25 mouse cellular contexts compared by ENCODE assay signal in the genomic region with DNA sequence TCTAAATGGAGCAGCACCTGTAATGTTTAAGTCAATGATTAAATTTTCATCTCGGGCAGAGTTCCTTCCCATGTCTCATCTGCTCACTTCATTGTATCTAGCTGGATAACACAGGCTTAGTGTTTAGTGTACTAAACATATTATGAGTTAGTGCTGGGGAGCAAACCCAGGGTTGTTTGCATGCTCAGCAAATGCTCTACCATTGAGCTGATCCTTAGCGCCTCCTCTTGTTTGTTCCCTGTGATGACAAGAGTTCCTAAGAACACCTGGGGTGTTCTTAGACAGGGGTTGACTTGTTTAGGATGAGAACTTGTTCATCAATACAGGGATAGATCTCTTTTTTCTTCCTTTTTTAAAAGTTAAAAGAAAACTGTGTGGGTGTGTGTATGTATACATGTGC. TPM values are rescaled to one million over a fixed set of nuclear protein-coding genes. Genes with fewer than 3 reads are reported as not detected.
DNase-seq lines count a peak whose midpoint lies in the region; ATAC-seq and TF ChIP-seq lines count a peak whose summit lies in the region.
"Had no signal": no experiment of that assay in that cellular context is flagged by ENCODE, and none has a peak within 500 bp of the region (broad histone marks: within the 10 kb centered on the region; RNA-seq: fewer than 3 reads in every experiment).

No protein-coding gene starts in this region.

- H3K4me1 ChIP-seq in liver, postnatal 0 days (ENCODE audit: insufficient read depth) = peaks cover 12% of the 10 kb centered on the region
- H3K4me1 ChIP-seq in ES-Bruce4 (ENCODE audit: control insufficient read depth, insufficient read depth, low read length) (peaks cover 2% of the 10 kb centered on the region), ES-E14 (ENCODE audit: control insufficient read depth in 2 of 2, insufficient read depth in 2 of 2, low read length in 2 of 2, poor library complexity in 1 of 2) (peaks cover 0 to 4% of the 10 kb centered on the region in 2 experiments; a peak in 3 of 4 replicates)

- 0 out of 2 replicates have a peak, but pooled peaks have one; percentile 1 for TF ChIP-seq CTCF in liver, postnatal 0 days (IDR thresholded peaks at IDR 0.05; ENCODE audit: low read depth)
- no peak for TF ChIP-seq CTCF in ES-Bruce4 (IDR thresholded peaks at IDR 0.05; ENCODE audit: low read depth, low read length)

- ATAC-seq in liver, postnatal 0 days = no peak
- no peak for ATAC-seq in CD4-positive, CD25-positive, alpha-beta regulatory T cell, adult 4 months
- ATAC-seq: activated CD4-positive, CD25-positive, alpha-beta regulatory T cell, adult 4 months; forebrain, embryonic 14.5 days; forebrain, embryonic 16.5 days; Patski had no signal

- H3K9ac ChIP-seq in liver, postnatal 0 days (replicated peaks) = no peak overlapping the region
- H3K9ac ChIP-seq in ES-Bruce4 (ENCODE audit: low read depth, poor library complexity, severe bottlenecking) = peak overlapping the region; percentile 56; the same call in 1 of the 2 replicates
- no peak overlapping the region for H3K9ac ChIP-seq in ES-E14 (ENCODE audit: insufficient read depth, low read depth, low read length, poor library complexity, severe bottlenecking)
- H3K9ac ChIP-seq: embryonic facial prominence, embryonic 13.5 days; embryonic facial prominence, embryonic 15.5 days; forebrain, embryonic 12.5 days had no signal

- DNase-seq in liver, postnatal 0 days = no peak
- DNase-seq in liver (no peak), ES-E14 (ENCODE audit: low read depth, low spot score) (no peak), ZHBTc4 (ENCODE audit: low read depth, low spot score) (peak; percentile 28)
- no peak for DNase-seq in heart, adult 11 months
- DNase-seq in left cerebral cortex, adult 8-10 months (ENCODE audit: low spot score in 2 of 2) = no peak
- DNase-seq: adrenal gland, adult 8-10 months; adrenal gland, postnatal 14 days; adrenal gland, postnatal 36 days; cerebellum, adult 2 months; cerebellum, postnatal 10 days; cerebellum, postnatal 25 days; embryo, embryonic 11 days had no signal

- H3K4me2 ChIP-seq in liver, postnatal 0 days (ENCODE audit: low read depth, low read length) = no peak overlapping the region
- H3K4me2 ChIP-seq: embryonic facial prominence, embryonic 13.5 days; embryonic facial prominence, embryonic 15.5 days; forebrain, embryonic 12.5 days had no signal

- no peaks in the 10 kb centered on the region for H3K9me3 ChIP-seq in liver, postnatal 0 days (ENCODE audit: low read length)
- no peaks in the 10 kb centered on the region for H3K9me3 ChIP-seq in ES-Bruce4 (replicated peaks; ENCODE audit: control insufficient read depth, insufficient read depth, low read length, poor library complexity, severe bottlenecking)
- H3K9me3 ChIP-seq in ES-E14 (ENCODE audit: control insufficient read depth, insufficient read depth, low read depth, low read length) = no peaks in the 10 kb centered on the region
- H3K9me3 ChIP-seq: embryonic facial prominence, embryonic 13.5 days; embryonic facial prominence, embryonic 15.5 days; forebrain, embryonic 10.5 days; forebrain, embryonic 12.5 days; G1E had no signal

- no peak for TF ChIP-seq POLR2A in ES-Bruce4 (IDR thresholded peaks at IDR 0.05; ENCODE audit: insufficient read depth, low read length)

- H3K4me3 ChIP-seq in liver, postnatal 0 days (ENCODE audit: low read depth, low read length) = no peak overlapping the region
- H3K4me3 ChIP-seq in ES-Bruce4 (ENCODE audit: low read depth, low read length) = no peak overlapping the region
- peak overlapping the region in 1 of 2 experiments; percentile 6; a peak in 1 of 4 replicates for H3K4me3 ChIP-seq in ES-E14 (ENCODE audit: insufficient read depth in 1 of 2, low read depth in 1 of 2, low read length in 2 of 2, poor library complexity in 1 of 2, severe bottlenecking in 1 of 2)
- H3K4me3 ChIP-seq: embryonic facial prominence, embryonic 13.5 days; embryonic facial prominence, embryonic 15.5 days; erythroblast, embryonic 14.5 days; forebrain, embryonic 10.5 days; forebrain, embryonic 12.5 days had no signal

- no peak for TF ChIP-seq EP300 in liver, postnatal 0 days (IDR thresholded peaks at IDR 0.05; ENCODE audit: low read depth)
- TF ChIP-seq EP300 in ES-Bruce4 (IDR thresholded peaks at IDR 0.05; ENCODE audit: insufficient read depth, low read depth, low read length) = no peak

- H3K36me3 ChIP-seq in liver, postnatal 0 days (replicated peaks; ENCODE audit: insufficient read depth, low read length) = no peaks in the 10 kb centered on the region
- H3K36me3 ChIP-seq in ES-Bruce4 (ENCODE audit: control insufficient read depth, insufficient read depth, low read length, poor library complexity, severe bottlenecking) (no peaks in the 10 kb centered on the region; the same call in 1 of the 2 replicates), ES-E14 (ENCODE audit: control insufficient read depth, insufficient read depth, low read length, poor library complexity, severe bottlenecking) (no peaks in the 10 kb centered on the region; the same call in 1 of the 2 replicates)
- H3K36me3 ChIP-seq: embryonic facial prominence, embryonic 13.5 days; embryonic facial prominence, embryonic 15.5 days; forebrain, embryonic 10.5 days; forebrain, embryonic 12.5 days had no signal

- in situ Hi-C loops in ES-E14 (cut with MboI; ENCODE audit: low sequenced_read_pairs in 2 of 2, unreplicated experiment in 2 of 2) = no loop called here

- 82% methylated on average over 2 of the region's 2 CpGs for WGBS in liver, postnatal 0 days (ENCODE audit: insufficient replicate concordance)

- H3K27me3 ChIP-seq in liver, postnatal 0 days (ENCODE audit: insufficient read depth, low read length) = no peaks in the 10 kb centered on the region
- H3K27me3 ChIP-seq in ES-Bruce4 (ENCODE audit: control insufficient read depth, insufficient read depth, low read length, poor library complexity, severe bottlenecking) = no peaks in the 10 kb centered on the region
- H3K27me3 ChIP-seq: embryonic facial prominence, embryonic 13.5 days; embryonic facial prominence, embryonic 15.5 days; forebrain, embryonic 12.5 days had no signal

- no peak overlapping the region for H3K27ac ChIP-seq in liver, postnatal 0 days (ENCODE audit: low read depth)
- H3K27ac ChIP-seq in ES-Bruce4 (ENCODE audit: insufficient read depth, low read length) (no peak overlapping the region), ES-E14 (ENCODE audit: insufficient read depth, low read depth, low read length, poor library complexity, severe bottlenecking) (no peak overlapping the region)
- H3K27ac ChIP-seq: embryonic facial prominence, embryonic 13.5 days; embryonic facial prominence, embryonic 15.5 days; forebrain, embryonic 10.5 days; forebrain, embryonic 12.5 days had no signal

TF ChIP-seq in ES-E14, 5 proteins besides CTCF, POLR2A, EP300 and RAD21:
- TF ChIP-seq MAFK (IDR thresholded peaks at IDR 0.05; ENCODE audit: insufficient read depth, low read depth, low read length) (peak; percentile 63; the same call in 1 of the 2 replicates), HCFC1 (IDR thresholded peaks at IDR 0.05; ENCODE audit: borderline replicate concordance, insufficient read depth, low read length) (no peak)

RNA-seq across cellular contexts. Expression of a gene that starts 2.3 kb away (rescaled TPM):
- 2.8 and 3.3 TPM in 2 replicates for polyA plus RNA-seq in liver, postnatal 0 days (2015; fragmentation: Nextera tagmentation; extraction: Ambion mirVana)
- polyA plus RNA-seq in ES-Bruce4 (2011; ENCODE audit: insufficient read depth, insufficient read length, low read depth, missing spikeins) = 44.4 and 47.9 TPM in 2 replicates
- 14.6 and 18.6 TPM in 2 replicates for total RNA-seq in ES-E14 (2012; rRNA removed)
- 10 to 100 TPM; 18.5 to 20.8 TPM for polyA plus RNA-seq in CD4-positive, CD25-positive, alpha-beta regulatory T cell, adult 4 months (2017; shearing (Covaris generic))
- total RNA-seq in left cerebral cortex, adult 8-10 months (2022) = 10 to 100 TPM; 38.0 to 46.0 (median 38.7) TPM

RNA-seq across cellular contexts. Expression of a gene that starts 6.4 kb away (rescaled TPM):
- 5.3 TPM in 2 replicates for polyA plus RNA-seq in liver, postnatal 0 days (2015; fragmentation: Nextera tagmentation; extraction: Ambion mirVana)
- 13.9 and 17.0 TPM in 2 replicates for polyA plus RNA-seq in ES-Bruce4 (2011; ENCODE audit: insufficient read depth, insufficient read length, low read depth, missing spikeins)
- total RNA-seq in ES-E14 (2012; rRNA removed) = 12.0 and 28.1 TPM in 2 replicates
- under 1 TPM in 1 of 2 experiments, not detected in 1; 0.05 TPM for polyA plus RNA-seq in CD4-positive, CD25-positive, alpha-beta regulatory T cell, adult 4 months (2017; shearing (Covaris generic))
- 10 to 100 TPM in 3 of 4 experiments, 1 to 10 TPM in 1; 8.4 to 14.5 (median 11.0) TPM for total RNA-seq in left cerebral cortex, adult 8-10 months (2022)
- polyA plus RNA-seq: erythroblast, embryonic 14.5 days; G1E had no signal

RNA-seq across cellular contexts. Expression of a gene that starts 53.7 kb away (rescaled TPM):
- polyA plus RNA-seq in liver, postnatal 0 days (2015; fragmentation: Nextera tagmentation; extraction: Ambion mirVana) = 8.3 and 9.5 TPM in 2 replicates
- 103 and 106 TPM in 2 replicates for polyA plus RNA-seq in ES-Bruce4 (2011; ENCODE audit: insufficient read depth, insufficient read length, low read depth, missing spikeins)
- total RNA-seq in ES-E14 (2012; rRNA removed) = 56.1 and 71.1 TPM in 2 replicates
- 10 to 100 TPM; 17.6 to 25.1 TPM for polyA plus RNA-seq in CD4-positive, CD25-positive, alpha-beta regulatory T cell, adult 4 months (2017; shearing (Covaris generic))
- 10 to 100 TPM; 78.9 to 85.8 (median 83.9) TPM for total RNA-seq in left cerebral cortex, adult 8-10 months (2022)
